Mouse (Mus musculus) heart, adult 2 months (tissue): ENCODE results near the gene Schip1. TPM values are rescaled to one million over a fixed set of nuclear protein-coding genes. Genes with fewer than 3 reads are reported as not detected.
A peak's percentile ranks its signal among the peaks of the same experiment; 100 is the strongest.

Source experiments
- DNase-seq, 2 experiments: peaks; one replicate each; pipeline ENCODE4 v3.0.0; 2021
- H3K27ac ChIP-seq: fragments of 200-600 bp; 2 replicates; pipeline ENCODE4 v1.8.1; 2022
- H3K27me3 ChIP-seq: fragments of 200-500 bp; 2 replicates; pipeline ENCODE4 v1.6.1; 2012; ENCODE audit warnings: mild to moderate bottlenecking, low read length, inconsistent platforms, mixed read lengths; ENCODE audit not compliant: control insufficient read depth, insufficient read depth
- H3K36me3 ChIP-seq: fragments of 200-500 bp; 2 replicates; pipeline ENCODE4 v1.6.1; 2012; ENCODE audit warnings: low read length, inconsistent platforms; ENCODE audit not compliant: control insufficient read depth, insufficient read depth
- H3K4me1 ChIP-seq: fragments of 200-500 bp; 2 replicates; pipeline ENCODE4 v1.6.1; 2011; ENCODE audit warnings: low read length; ENCODE audit not compliant: control insufficient read depth, insufficient read depth
- H3K4me3 ChIP-seq: fragments of 200-600 bp; 2 replicates; pipeline ENCODE4 v1.8.1; 2022
- H3K79me2 ChIP-seq: fragments of 200-500 bp; replicated peaks from 2 replicates; pipeline ENCODE4 v1.6.1; 2012; ENCODE audit warnings: mild to moderate bottlenecking, inconsistent platforms, low read length, moderate library complexity, mixed read lengths; ENCODE audit not compliant: control insufficient read depth, insufficient read depth
- H3K9ac ChIP-seq: fragments of 200-500 bp; 2 replicates; pipeline ENCODE4 v1.6.1; 2012; ENCODE audit warnings: low read depth, mild to moderate bottlenecking, control low read depth, inconsistent platforms, low read length, mixed read lengths
- CTCF ChIP-seq: fragments of 200-600 bp; IDR thresholded peaks from 2 replicates; pipeline ENCODE4 v1.8.1; 2022; ENCODE audit warnings: antibody characterized with exemption, mild to moderate bottlenecking, moderate library complexity
- EP300 ChIP-seq: fragments of 200-500 bp; IDR thresholded peaks from 2 replicates; pipeline ENCODE4 v1.6.1; 2011; ENCODE audit warnings: low read depth, low read length, control low read depth; ENCODE audit not compliant: insufficient read depth
- POLR2A ChIP-seq: fragments of 200-500 bp; IDR thresholded peaks from 2 replicates; pipeline ENCODE4 v1.6.1; 2011; ENCODE audit warnings: mild to moderate bottlenecking, low read depth, low read length, control low read depth; ENCODE audit not compliant: insufficient read depth
- WGBS: fragments of 180-500 bp; shearing (Covaris S2); methylation state at CpG from one replicate; pipeline ENCODE4 v1.1.7; 2018; 5-methylcytosine and 5-hydroxymethylcytosine counted together
- intact Hi-C: fragments of 180-260 bp; cut with DNase I; formaldehyde crosslinking; loops from one replicate; pipeline ENCODE4 v1.15.1; 2025
- polyA plus RNA-seq: library from polyadenylated mRNA; depleted of rRNA; stranded (reverse); fragments of >200 nt; gene quantifications from 2 replicates; pipeline ENCODE4 v1.2.3, GENCODE M21; 2012
- total RNA-seq, 2 experiments: library from RNA; stranded (reverse); gene quantifications; 2 replicates each; pipeline ENCODE4 v1.2.3; 2021

The Schip1 gene
- total and polyA plus RNA-seq, 3 experiments: 44.3 to 181 (median 163) TPM

DNA sequence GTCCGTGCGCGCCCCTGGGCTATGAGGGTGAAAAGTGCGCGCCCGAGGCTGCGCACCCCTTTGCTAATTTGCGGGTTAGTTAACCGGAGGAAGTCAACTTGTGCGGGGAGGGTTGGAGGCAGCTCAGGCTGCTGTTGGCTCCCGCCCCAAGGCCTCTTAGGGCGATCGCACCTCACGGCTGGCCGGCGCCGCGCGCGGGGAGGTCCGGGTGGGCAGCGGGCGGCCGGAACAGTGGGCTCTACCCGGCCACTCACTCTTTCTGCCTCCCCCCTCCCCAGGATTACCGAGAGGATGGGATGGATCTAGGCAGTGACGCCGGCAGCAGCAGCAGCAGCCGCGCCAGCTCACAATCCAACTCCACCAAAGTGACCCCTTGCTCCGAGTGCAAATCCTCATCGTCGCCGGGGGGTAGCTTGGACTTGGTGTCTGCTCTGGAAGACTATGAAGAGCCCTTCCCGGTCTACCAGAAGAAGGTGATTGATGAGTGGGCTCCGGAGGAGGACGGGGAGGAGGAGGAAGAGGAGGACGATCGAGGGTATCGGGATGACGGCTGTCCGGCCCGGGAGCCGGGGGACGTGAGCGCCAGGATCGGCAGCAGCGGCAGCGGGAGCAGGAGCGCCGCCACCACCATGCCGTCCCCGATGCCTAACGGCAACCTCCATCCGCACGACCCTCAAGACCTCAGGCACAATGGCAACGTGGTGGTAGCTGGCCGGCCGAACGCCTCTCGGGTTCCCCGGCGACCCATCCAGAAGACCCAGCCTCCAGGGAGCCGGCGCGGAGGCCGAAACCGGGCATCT, 429.9 kb downstream of the Schip1 start:
- Histone ChIP-seq H3K4me1 (peaks cover 7% of the 10 kb centered on the region), H3K27me3 (no peaks in the 10 kb centered on the region), H3K4me3 (peak overlapping the region; percentile 88), H3K79me2 (peaks cover 2% of the 10 kb centered on the region; the same call in 1 of the 2 replicates), H3K27ac (peak overlapping the region; percentile 97), H3K36me3 (peaks cover 10% of the 10 kb centered on the region), H3K9ac (peak overlapping the region; percentile 79)
- intact Hi-C loops: loop anchor here (2.0 to 5.0 kb wide), 3 partner anchors 14 to 93 kb away; no protein-coding TSS in a partner anchor
- TF ChIP-seq POLR2A: no peak; the same call in 1 of the 2 replicates
- DNase-seq: peak; percentile 53 to 72
- under 1% methylated on average over 68 of the region's 68 CpGs for WGBS

- Histone ChIP-seq H3K27ac (peak overlapping the region; percentile 97), H3K79me2 (peaks cover 2% of the 10 kb centered on the region; the same call in 1 of the 2 replicates), H3K27me3 (no peaks in the 10 kb centered on the region), H3K4me1 (peaks cover 9% of the 10 kb centered on the region), H3K36me3 (peaks cover 10% of the 10 kb centered on the region), H3K9ac (peak overlapping the region; percentile 79), H3K4me3 (peak overlapping the region; percentile 88)
- WGBS: under 1% methylated on average over 38 of the region's 38 CpGs
- peak; percentile 72 to 73 for DNase-seq
- intact Hi-C loops: loop anchor here (2.0 kb wide), 2 partner anchors 14 to 48 kb away; no protein-coding TSS in a partner anchor
- TF ChIP-seq CTCF: peak; percentile 52
- TF ChIP-seq POLR2A: no peak
- TF ChIP-seq EP300: no peak
Measured at GRCm38 (mm10) chr3:68495096-68495735, 430.6 kb downstream of the Schip1 start.

DNA sequence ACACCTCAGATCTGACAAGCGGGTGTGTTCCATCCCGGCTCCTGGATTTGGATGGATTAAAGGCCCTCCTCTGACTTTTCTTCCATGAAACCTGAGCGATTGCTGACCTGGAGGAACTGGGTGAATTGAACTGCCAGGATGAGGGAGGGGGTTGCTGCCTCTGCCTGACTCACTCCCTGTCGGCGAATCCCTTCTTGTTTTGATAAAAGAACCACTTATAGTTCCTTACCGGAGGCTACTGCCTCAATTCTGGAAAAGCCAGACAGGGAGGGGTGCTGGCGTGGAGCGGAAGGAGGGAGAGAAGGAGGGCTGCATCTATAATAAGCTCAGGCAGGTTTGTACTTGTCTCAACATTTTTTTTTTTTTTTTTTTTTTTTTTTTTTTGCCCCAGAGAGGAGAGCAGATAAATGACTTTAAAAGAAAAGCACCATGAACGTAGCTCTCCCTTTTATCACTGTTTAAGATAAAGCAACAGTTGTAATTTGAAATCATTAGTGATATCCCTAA, 431.2 kb downstream of the Schip1 start:
- 8% methylated on average over 9 of the region's 9 CpGs for WGBS
- peaks cover 11% of the 10 kb centered on the region for H3K4me1 ChIP-seq
- no peak for TF ChIP-seq POLR2A
- 0 out of 2 replicates have a peak, but pooled peaks have one; percentile 43 for TF ChIP-seq EP300
- no peak for TF ChIP-seq CTCF

GRCm38 (mm10) chr3:68496513-68496912, 431.9 kb downstream of the Schip1 start:
- no peaks in the 10 kb centered on the region for H3K27me3 ChIP-seq
- no peak overlapping the region for H3K9ac ChIP-seq
- H3K27ac ChIP-seq: peak overlapping the region; percentile 15; the same call in 1 of the 2 replicates
- H3K4me3 ChIP-seq: peak overlapping the region; percentile 11; the same call in 1 of the 2 replicates
- DNase-seq: no peak
- intact Hi-C loops: no loop called here
- peaks cover 11% of the 10 kb centered on the region for H3K36me3 ChIP-seq
- no peak for TF ChIP-seq POLR2A
- TF ChIP-seq CTCF: no peak
- no peak for TF ChIP-seq EP300
- peaks cover 10% of the 10 kb centered on the region for H3K4me1 ChIP-seq
- H3K79me2 ChIP-seq: peaks cover 2% of the 10 kb centered on the region
- WGBS: 33% methylated on average over 6 of the region's 6 CpGs

More for the DNA sequence above, 431.2 kb downstream of the Schip1 start:
- H3K27ac ChIP-seq: peak overlapping the region; percentile 97
- peaks cover 10% of the 10 kb centered on the region for H3K36me3 ChIP-seq
- DNase-seq: peak; percentile 31 to 41
- H3K4me3 ChIP-seq: peak overlapping the region; percentile 88
- H3K27me3 ChIP-seq: no peaks in the 10 kb centered on the region
- intact Hi-C loops: loop anchor here (2.0 kb wide), 2 partner anchors 13 to 47 kb away; no protein-coding TSS in a partner anchor
- H3K79me2 ChIP-seq: peaks cover 2% of the 10 kb centered on the region
- peak overlapping the region; percentile 17; the same call in 1 of the 2 replicates for H3K9ac ChIP-seq

DNA sequence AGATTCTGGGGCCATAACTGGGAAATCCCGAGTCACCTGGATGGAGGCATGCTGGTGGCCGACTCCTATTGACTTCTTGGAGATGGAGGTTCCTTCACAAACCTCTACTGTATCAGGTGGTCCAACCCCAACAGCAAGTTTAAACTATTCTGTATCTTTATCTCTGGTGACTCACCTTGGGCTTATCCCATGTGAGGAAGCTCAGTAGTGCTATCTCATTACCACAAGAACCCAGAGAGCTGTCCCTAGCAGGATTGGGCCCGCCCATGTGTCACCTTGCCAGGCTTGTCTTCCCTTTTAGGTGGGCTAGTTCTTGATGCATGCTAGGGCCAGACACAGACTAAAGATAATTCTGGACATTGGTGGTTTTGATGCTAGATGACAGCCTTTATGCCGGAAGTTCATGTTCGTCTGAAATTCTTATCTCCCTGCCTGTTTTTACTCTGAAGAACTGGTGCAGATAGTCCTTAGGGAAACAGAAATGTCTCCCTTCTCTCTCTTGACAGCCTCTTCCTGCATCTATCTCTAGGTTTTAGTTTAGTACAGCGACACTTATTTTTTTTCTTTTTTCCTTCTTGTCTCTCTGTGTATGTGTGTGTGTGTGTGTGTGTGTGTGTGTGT, 435.0 kb downstream of the Schip1 start:
- no peak overlapping the region for H3K4me3 ChIP-seq
- peaks cover 14% of the 10 kb centered on the region for H3K36me3 ChIP-seq
- H3K27ac ChIP-seq: no peak overlapping the region
- peaks cover 9% of the 10 kb centered on the region for H3K4me1 ChIP-seq
- H3K9ac ChIP-seq: no peak overlapping the region
- intact Hi-C loops: no loop called here
- H3K79me2 ChIP-seq: peaks cover 4% of the 10 kb centered on the region
- TF ChIP-seq POLR2A (no peak), EP300 (no peak), CTCF (no peak)
- no peak for DNase-seq
- 63% methylated on average over 6 of the region's 6 CpGs for WGBS
- H3K27me3 ChIP-seq: no peaks in the 10 kb centered on the region
